Mouse (Mus musculus): ENCODE results near the gene Rarg.
"Not testable (repeated sequence)": the region's sequence is repeated elsewhere in the genome, so short reads cannot be mapped to it uniquely, and the experiment has no call there.

Gene Rarg

DNA sequence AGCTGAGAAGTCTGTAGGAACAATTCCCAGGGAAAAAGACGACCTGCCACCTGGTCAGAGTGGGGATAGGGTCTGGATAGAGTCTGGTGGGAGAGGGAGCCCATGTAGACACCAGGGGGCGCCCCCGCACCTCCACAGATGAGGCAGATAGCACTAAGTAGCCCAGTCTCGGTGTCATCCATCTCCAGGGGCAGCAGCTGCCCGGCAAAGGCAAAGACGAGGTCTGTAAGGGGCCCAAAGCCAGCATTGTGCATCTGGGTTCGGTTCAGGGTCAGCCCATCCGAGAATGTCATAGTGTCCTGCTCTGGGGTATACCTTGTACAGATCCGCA is 18.1 kb downstream of the Rarg start:
- peak; percentile 64 to 80 for DNase-seq (ENCODE audit: low spot score in 2 of 2)

DNA sequence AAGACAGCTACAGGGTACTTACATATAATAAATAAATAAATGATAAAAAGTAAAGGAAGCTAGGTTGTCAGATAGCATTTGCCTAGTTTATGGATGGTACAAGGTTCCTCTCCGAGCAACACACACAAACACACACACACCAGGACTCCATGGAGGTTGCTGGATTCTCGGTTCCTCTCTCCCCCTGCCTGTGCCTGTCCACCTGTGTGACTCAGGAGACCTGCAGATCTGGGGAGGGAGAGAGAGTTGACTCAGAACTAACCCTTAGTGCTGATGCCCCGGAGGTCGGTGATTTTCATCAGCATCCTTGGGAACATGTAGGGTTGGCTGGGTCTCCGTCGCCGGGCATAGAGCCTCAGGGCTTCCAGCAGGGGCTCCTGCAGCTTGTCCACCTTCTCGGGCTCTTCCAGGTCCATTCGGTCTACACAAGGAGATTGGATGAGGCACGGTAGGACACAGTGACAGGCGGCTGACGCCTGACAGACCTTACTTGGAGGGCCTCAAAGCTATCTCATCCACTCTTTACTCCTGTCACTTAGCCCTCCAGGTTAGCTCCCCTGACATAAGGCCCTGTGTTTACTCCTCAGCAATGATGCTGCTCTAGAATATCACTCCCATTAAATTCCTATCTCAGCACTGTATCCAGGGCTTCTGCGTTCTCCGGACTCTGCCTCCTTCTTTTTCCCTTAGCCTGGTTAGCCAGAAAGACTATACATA is 18.6 kb downstream of the Rarg start:
- no peak for DNase-seq (ENCODE audit: low spot score in 2 of 2)

DNA sequence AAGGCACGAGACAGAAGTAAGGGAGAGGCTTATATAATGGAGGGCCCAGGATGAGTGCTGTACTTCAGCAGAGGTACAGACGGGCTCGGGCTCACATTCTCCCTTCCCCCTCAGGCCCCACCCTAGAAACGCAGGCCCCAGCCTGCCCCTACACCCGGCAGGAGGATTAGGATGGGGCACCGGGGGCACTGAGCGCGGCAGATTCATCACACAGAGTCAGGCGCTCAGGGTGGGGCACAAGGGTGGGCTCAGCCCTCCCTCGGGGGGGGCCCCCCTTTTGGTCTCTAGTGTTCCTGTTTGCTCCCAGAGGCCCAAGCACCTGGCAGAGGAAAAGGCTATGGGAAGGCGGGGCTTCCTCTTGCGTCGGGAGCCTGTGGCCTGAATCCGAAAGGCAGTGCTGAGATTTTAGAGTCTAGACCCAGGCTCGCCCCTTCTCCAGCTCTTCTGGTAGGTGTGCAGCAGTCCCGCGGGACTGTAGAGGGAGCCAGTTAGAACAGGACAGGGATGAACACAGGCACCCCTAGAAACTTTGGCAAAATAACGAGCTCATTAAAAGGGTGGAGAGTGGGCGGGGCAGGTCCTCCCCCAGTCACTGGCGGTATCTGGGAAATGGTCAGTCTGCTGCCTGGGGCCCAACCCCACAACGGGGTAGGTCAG is 21.8 kb downstream of the Rarg start:
- DNase-seq (ENCODE audit: low spot score in 2 of 2), result peak in 1 of 2 experiments; percentile 67

DNA sequence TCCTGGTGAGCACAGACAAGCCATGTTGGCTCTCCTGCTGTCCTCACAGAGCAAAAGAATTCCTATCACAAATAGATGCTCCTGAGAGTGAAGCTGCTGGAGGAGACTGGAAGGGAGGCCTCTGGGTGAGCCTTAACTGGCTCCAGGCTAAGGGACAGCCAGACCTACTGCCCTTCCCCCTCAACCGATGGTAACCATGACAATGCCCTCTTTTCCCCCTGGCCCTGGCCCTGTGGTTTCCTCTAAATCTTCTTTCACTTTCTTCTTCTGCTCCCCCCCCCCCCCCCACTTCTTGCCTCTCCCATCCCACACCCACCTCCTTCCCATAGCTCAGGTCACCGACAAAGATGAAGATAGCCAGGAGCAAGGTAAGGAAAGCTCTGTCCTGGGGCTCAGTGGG is 23.4 kb downstream of the Rarg start:
- no peak for DNase-seq (ENCODE audit: low spot score in 2 of 2)

DNA sequence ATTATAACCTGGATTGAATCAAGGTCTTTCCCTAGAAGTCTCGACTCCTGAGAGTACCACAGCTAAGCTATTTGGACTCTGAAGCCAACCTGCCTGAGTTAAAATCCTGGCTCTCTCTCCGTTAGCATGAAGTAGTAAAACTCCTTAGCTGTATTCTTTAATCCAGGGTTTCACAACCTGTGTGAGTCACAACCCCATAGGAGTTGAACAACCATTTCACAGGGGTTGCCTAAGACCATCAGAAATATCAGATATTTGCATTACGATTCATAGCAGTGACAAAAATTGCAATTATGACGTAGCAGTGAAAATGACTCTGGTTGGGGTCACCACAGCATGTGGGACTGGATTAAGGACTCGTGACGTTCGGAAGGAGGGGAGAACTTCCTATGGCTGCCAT is 24.6 kb downstream of the Rarg start:
- no peak for DNase-seq (ENCODE audit: low spot score in 2 of 2)

DNA sequence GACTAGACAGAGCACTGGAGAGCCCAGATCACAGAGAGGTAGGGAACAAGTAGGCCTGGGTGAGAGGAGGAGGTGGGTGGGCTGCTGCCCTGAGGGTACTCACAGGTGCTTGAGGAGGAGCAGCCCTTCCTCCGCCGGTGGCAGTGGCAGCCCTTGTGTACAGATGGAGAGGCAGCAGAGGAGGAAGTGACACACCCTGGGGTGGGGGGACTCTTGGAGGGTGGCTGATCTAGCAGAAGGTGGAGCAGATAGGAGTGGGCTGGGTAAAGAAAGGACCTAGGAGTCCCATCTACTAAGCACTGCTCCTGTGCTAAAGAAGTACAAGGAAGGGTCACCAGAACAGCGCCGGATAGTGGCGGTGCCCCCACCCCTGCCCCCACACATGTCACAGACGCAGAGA is 25.6 kb downstream of the Rarg start, which contains the start of gene Itgb7:
TSS of gene Itgb7 (minus strand) at position 197 of the 400 bp plus-strand sequence.
- no peak for DNase-seq (ENCODE audit: low spot score in 2 of 2)

DNA sequence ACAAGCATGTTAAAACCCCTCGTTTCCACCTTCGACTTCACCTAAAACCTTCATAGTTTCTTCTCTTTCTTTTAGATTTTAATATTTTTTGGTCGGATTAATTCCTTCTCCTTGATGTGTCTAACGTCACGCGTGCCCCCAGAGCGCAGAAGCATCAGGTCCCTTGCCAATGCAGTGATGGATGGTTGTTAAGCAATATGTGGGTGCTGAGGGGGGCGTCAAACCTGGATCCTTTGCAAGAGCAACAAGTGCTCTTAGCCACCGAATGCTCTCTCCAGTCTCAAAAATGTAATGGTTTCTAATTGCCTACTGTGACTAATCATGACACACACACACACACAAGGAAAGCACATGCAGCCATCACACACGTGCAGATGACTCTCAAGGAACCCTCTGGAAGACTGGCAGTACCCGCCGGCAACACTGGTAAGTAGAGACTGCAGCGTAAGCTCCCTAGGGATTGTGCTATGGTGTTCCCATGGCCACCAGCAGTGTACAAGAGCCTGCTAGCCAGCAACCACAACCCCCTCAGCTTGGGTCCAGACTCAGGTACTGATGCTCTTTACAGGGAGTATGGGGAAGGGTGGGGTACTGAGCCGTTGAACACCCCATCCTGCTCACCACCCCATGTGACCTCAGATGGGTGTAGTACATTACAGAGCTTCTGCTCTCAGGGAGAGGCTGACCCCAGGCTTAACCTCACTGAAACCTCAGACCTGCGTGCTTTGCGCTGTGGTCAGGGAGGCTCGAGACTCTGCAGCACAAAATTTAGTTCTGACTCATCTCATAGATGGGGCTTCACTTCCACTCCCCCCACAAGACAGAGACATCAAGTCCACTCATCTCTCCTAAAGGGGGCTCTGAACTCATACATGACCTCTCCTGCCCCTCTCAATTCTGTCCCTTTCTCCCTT is 26.7 kb downstream of the Rarg start:
- no peak for DNase-seq (ENCODE audit: low spot score in 2 of 2)

GRCm38 (mm10) chr15:102225619-102226018 is 31.7 kb downstream of the Rarg start:
- not testable (repeated sequence) for DNase-seq (ENCODE audit: low spot score in 2 of 2)

- no peak for DNase-seq (ENCODE audit: low spot score in 2 of 2)
These were observed 32.2 kb downstream of the Rarg start for GRCm38 (mm10) chr15:102224992-102225617.

DNA sequence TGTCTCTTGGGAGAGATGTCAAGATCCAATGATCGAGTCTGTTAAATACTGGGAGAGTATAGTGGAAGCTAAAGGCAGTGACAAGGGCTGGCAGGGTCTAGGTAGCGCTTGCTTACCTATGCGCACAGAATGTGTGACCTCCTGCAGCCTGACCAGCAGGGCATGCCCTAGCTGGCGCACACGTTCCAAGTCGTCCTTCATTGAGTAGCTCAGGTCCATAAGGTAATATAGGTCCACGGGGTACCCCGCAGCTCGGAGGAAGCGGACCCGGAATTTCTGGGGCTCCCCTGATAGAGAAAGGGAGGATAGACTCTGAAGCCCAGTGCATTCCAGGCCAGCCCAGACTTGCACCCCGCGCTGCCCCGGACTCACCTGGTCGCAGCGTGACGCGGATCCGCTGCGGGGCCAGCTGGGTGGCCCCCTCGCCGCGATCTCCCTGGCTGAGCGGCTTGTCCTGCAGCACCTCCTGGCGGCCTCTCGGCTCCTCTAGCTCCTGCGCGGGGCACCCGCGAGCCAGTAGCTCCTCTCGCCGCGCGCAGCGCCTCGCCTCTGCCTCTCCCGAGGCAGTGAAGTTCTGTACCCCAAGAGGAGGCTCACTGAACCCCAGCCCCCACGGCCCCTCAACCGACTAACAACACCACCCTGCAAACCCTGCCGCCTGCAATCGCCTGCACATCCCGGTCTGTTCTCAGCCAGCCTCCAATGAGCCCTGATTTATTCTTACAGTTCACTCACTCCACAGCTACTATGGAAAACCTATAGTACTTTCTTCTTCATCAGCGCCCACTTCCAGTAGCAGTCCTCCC is 32.9 kb downstream of the Rarg start:
- peak; percentile 77 to 81 for DNase-seq (ENCODE audit: low spot score in 2 of 2)

DNA sequence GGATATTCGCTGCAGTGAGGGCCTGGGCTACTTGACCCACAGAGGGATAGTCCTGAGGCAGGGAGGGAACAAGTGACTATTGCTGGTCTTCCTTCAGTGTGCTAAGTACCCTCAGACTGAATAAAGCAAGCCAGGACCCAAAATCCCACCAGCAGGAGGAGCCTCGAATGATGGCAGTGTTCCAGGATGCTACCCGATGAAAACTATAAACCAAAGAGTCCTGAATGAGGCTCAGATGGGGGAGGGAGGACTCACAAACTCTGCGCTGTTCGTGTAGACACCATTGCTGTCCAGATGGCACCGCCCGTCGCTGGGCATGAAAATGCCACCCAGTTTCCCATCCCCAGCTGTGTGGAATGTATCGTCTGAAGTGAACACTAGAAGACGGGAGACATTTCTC is 34.9 kb downstream of the Rarg start:
- DNase-seq (ENCODE audit: low spot score in 2 of 2), result no peak

- DNase-seq (ENCODE audit: low spot score in 2 of 2), result no peak
These were observed 40.0 kb downstream of the Rarg start for GRCm38 (mm10) chr15:102217325-102217724.

DNA sequence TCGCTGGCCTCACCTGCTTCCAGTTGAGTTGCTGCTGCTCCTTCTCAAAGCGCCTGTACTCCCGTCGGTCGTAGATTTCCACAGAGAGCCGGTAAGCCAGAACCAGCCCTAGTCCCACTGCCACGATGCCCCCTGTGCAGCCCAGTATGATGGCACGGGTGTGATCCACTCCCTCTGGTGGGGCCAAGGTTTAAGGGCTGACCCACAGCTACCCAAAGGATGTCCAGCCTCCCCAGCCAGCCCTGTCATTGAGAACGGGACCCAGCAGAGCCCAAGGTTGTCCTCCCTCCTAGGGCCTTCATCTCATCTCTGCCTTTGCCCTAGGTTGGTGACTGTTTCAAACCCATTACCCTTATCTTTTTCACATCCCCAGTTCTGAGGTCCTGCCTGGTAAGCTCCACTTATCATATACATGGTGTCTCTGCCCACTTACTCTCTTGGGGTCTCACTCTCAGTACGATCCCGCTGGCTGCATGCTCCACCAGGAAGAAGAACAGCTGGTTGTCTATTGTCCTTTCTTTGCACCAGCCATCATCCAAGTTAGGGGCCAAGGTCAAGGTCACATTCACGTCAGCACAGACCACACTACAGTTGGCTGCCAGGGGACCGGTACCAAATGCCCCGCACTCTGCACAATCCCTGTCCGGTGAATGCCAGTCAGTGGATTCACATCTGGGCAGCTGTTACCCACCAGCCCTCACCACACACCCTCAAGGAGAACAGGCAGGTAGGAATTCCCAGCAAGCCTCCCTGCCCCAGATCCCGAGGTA is 40.7 kb downstream of the Rarg start:
- DNase-seq (ENCODE audit: low spot score in 2 of 2), result no peak

DNA sequence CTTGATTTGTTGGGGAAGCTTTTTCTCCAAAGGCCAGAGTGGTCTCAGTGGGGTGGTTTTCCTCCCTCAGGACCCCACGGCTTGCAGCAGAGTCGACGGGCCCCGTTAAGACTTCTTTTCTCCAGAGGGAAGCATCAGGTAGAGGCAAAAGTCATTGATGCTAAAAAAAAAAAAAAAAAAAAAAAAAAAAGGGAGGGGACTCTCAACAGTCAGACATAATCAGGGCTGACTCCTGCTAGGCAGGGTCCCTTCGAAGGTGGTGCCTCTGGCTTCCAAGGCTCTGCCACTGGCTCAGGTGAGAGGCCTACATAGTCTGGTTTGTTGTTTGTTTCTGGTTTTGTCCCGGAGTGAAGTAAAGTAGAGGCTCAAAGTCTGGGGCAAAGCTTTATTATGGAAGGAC is 41.7 kb downstream of the Rarg start:
- no peak for DNase-seq (ENCODE audit: low spot score in 2 of 2)

DNA sequence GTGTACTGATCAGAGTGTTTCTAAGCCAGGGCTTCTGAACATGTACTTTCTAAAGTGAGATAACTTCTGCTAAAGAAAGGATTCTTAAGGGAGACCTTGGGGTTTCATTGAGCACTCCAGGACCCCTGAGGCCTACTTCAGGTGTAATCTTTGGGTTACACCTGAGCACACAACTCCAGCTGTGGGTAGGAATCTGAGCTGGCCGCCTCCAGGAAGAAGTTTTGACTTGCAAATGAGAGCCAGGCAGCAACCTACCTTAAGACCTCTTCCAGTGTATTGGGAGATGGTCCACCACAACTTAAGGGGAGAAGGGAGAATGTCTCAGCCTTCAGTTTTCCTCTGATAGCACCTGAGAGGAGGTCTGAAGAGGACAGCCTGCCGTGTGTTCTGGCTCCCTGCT is 43.2 kb downstream of the Rarg start:
- DNase-seq (ENCODE audit: low spot score in 2 of 2), result no peak

- DNase-seq (ENCODE audit: low spot score in 2 of 2), result no peak
These were observed 45.4 kb downstream of the Rarg start for GRCm38 (mm10) chr15:102211895-102212294.

DNA sequence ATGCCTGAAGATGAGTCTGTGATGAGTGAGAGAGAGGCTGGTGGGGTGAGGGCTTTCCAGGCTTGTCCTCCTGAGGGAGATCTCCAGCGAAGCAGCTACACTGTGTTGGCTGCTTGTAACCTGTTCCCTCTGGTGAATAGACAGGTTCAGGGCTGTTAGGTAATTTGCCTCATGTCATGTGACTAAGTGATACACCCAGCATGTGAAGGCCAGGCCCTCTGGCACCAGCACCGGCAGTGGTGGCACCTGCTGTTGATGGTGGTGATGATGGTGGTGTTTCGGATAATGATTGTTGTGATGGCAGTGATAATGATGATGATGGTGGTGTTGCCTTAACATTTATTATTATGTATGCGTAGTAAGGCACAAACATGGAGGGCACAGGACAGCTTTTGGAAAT is 46.5 kb downstream of the Rarg start:
- no peak for DNase-seq (ENCODE audit: low spot score in 2 of 2)

GRCm38 (mm10) chr15:102209114-102209513 is 48.2 kb downstream of the Rarg start:
- DNase-seq (ENCODE audit: low spot score in 2 of 2), result no peak

DNA sequence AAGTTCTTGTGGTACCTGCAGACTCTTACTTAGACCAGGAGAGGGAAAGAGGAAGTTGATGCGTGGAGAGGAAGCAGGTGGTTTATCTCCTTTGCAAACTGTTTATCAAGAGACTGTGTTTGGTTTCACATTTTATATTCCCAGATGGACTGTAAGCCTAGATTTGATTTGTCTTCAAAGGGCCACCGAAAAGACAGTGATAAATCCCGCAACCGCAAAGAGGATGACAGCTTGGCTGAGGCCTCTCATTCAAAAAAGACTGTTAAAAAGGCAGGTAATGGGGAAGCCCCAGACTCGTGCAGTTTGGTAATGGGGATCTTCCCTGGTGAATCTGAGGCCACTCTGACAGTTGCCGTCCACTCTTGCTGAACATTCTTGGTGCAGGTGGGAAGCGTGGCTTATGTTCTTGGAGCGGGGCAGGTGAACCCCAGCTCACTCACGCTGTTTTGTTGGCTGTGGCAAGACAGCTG is 49.2 kb downstream of the Rarg start:
- no peak for DNase-seq (ENCODE audit: low spot score in 2 of 2)

DNA sequence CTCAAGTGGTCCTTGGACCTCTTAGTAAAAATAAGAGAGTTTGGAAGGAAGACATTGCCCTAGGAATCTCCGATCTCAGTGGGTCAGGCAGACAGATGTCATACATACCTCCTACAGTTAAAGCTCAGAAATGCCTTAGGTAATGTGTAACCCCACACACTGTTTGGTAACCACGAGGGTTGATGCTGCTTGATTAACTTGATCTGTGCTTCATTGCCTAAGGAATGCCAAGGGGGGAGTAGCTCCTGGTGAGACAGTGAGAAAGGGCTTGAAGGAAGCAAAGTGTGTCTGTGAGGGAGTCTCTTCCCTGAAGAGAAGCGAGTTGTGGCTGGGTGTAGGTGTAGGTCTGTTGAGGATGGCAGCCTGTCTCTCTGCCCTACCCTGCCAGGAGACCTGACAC is 50.0 kb downstream of the Rarg start:
- no peak for DNase-seq (ENCODE audit: low spot score in 2 of 2)

Measured in urinary bladder, postnatal 4 days (tissue).